Mouse (Mus musculus): ENCODE data around the gene Chst11.

The Chst11 gene

GRCm38 (mm10) chr10:83080930-83081329 lies 95.6 kb downstream of the Chst11 start:
- no peak for DNase-seq

GRCm38 (mm10) chr10:83083946-83084345 lies 98.6 kb downstream of the Chst11 start:
- peak; percentile 51 for DNase-seq

DNA sequence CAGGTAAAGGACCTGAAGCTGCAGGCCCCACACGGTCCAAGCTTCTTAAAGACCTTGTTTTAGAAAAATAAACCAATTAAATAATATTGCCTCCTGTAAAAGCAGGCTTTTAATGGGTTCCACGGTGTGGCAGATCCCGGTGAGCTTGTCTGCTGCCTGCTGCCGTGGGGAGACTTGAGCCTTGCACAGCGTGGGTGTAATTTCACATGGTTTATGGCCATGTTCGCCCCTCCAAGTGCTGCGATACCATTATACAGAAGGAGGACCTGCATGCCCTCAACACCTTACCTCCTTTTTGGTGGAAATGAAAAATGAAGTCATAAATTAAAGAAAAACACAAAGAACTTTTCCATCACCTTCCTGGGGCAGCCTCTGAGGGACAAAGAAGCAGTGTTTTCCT lies 103.0 kb downstream of the Chst11 start:
- no peak for DNase-seq

DNA sequence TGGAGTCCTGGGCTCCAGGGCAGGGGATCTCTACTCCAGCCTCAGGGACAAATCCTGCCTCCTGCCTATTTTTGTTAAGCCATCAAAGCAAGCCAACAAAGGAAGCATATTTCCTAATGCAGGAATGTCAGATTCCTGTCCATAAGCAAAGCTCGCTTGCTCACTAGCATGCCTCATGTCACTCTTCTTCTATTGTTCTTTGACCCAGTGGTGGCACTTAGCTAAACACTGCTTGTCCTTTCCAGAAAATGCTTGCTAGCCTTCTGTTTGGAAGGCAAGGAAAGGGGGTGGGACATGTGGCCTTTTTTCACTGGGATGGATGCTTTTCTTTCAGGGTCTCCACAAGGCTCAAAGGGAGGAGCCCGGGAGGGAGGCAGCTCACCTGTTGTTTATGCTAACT lies 103.5 kb downstream of the Chst11 start:
- no peak for DNase-seq

GRCm38 (mm10) chr10:83090185-83090584 lies 104.9 kb downstream of the Chst11 start:
- DNase-seq, result no peak

GRCm38 (mm10) chr10:83093705-83094104 lies 108.4 kb downstream of the Chst11 start:
- DNase-seq, result no peak

DNA sequence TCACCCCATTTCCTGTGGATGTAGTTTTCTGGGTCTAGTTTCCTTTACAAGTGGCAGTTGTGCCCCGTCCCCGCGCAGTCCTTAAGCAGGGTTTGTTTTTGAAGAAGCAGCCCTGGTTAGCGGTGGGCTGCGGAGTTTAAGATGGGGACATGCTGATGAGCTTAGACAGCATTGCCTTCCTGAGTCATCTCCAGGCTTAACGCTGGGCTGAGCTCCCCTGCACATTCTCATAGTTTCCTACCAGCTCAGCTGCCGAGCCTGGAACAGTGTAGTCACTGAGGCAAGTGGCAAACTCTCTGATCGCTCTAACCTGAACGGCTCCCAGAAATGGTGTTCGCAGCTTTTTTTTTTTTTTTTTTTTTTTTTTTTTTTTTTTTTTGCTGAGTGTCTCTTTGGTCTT lies 109.0 kb downstream of the Chst11 start:
- no peak for DNase-seq

DNA sequence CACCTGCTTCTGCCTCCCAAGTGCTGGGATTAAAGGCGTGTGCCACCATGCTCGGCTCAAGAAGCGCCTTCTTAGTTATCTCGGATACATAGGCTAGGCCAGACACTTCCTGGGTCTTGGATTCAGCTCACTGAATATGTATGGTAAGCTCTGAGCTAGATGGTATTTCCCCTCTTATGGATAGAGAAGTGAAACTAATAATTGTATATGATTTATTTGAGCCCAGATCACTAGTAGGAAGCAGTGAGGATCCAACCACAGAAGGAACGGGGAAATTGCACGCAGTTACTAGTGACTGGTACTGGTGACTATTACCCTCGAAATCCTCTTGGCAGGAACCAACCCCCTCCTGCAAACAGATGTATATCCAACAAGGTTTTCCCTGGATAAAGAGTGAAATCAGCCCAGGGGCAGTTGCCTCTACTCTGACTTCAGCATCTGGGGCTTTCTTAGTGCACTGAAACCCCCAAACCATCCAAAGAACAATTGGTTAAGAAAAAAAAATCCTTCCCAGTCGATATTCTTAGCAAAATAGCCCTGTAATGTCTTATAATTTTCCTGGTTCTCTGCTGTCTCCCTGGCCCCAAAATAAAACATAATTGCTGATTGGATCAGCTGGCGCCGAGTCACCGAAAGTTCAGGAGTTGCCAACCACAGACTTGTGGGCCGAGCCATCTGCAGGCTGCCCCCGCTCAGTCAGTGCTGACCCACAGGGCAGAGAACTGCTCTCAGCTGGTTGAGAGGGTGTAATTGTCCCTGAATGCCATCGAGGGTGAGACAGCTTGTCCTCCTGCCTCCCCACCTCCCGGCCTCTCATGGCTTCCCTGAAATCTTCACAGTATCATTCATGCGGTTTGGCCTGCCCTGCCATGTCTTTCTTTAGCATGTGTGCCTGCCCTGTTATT lies 109.8 kb downstream of the Chst11 start:
- DNase-seq, result no peak

DNA sequence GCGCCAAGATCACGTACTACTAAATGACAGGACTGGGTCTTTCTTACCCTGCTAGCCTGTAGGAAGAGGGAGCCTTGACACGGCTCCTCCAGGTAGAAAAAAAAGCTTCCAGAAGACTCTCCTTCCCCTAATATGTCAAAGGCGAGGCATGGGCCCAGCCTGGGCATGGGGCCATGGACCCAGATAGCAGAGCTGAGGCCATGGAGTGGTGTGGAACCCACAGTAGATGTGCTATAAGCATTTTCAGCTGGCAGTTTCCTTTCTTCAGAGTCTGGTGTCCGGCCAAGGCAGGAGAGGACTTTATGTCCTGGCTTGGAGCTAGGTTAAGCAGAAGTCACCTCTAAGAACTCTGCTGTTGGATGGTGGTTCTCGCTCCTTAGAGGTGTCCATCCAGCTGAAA lies 111.0 kb downstream of the Chst11 start:
- no peak for DNase-seq

DNA sequence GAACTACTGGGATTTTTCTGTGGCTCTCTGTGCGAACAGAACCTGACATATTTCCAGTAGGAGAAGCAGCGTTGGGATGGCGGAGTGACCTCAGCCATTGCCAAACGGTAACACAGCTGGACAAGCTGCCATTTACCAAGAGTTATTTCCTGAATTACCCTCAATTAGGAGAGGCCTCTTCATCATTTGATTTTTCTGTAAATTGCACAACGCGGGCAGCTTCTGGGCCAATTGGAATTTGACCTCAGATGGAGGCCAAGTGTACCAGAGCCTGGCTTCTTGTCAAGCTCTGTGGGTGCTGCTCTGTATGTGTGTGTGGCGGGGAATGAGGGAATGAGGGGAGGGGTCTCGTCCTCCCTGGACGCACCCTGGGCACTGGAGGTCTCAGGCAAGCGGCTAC lies 113.6 kb downstream of the Chst11 start:
- DNase-seq, result no peak

GRCm38 (mm10) chr10:83099669-83100068 lies 114.4 kb downstream of the Chst11 start:
- no peak for DNase-seq

- no peak for DNase-seq
These were observed 115.6 kb downstream of the Chst11 start for GRCm38 (mm10) chr10:83100890-83101289.

DNA sequence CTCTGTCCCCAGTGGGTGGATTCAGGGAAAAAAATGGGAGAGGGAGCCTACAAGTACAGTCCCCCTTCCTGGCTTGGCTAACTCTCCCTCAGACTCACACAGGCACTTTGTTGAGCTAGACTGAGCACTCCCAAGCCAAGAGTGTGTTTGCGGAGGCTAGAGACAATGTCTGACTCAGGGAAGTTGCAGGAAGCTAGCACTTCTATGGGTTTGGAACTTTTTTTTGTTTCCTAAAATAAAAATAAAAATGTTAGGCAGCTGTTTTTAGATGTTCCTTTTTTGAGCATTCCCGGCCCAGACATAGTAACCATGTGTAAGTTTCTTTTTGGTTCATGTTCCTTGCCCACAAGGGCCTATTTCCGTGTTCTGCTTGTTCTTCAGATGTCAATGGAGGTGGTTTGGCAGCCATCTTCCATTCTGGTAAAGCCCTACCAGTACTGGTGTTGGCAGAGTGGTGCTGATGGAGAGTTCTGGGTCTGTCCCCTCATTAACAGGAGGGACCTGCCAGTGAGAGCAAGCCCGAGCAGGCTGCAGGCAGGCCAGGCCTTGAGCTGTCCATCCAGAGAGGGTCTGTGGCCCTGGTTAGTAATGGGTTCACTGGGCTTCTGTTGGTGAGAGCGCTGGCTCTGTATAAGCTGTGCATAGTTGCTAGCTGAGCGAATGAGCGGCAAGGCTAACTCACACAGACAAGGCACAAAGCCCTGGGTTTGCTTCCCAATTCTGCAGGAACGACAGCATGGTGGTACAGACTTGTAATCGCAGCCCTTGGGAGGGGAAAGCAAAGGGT lies 116.3 kb downstream of the Chst11 start:
- no peak for DNase-seq

DNA sequence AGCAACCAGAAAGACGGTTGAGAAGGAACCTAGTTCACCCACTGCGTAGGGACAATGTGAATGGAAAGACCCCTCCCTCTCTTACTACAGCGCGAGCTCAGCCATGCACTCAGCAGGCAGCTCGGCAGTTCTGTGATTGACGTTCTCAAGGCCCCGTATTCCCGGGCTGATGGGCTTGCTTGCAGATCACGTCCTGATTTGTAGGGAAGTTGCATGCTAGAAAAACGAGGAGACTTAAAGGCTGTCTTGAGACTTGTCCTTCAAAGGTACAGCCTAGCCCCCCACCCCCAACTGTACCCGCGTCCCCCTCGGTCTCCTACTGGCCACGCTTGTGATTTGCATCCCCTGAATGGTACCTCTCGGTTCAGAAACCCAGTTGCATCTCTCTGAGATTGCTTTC lies 117.4 kb downstream of the Chst11 start:
- DNase-seq, result peak; percentile 48

DNA sequence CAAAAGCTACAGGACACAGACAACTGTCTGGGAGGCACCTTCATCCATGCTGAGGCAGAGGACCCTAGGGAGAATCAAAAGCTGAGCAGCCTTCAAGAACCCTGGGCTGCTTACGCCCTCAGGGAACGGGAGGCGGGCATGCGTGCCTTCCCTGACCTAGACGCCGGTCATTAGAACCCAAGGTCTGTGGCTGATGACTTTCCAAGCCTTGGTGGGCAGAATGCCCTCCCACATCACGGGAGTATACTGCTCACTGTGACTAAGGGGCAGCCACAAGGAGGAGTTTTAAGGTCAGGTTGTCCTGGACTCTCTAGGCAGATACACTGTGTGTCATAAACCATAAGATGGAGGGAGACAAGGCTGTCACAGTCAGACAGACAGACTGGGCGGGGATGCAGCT lies 118.9 kb downstream of the Chst11 start:
- DNase-seq, result no peak

DNA sequence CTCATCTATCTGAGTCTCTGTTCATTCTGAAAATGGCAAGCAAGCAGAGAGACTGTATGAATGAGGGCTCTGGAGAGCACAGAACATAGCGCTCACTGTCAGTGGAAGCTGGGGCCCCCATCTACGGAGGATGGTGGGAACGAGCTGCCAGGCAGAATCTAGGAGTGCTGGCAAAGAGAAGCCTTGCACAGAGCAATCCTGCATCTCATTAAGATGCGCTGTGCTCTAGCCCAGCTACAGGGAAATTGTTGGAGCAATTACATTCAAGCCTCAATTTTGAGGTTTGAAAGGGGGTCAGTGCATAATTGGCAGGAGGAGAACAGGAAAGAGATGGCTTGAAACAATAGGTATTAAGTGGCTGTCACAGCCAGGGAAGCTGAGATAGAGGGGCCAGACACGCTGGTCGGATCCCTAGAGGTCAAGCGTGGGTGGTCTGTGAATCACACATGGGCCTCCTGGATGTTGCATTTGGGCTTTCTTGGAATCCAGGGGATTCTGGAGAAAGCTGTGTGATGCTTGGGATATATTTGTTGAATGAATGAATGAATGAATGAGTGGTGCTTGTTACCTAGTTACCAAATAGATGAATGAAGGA lies 121.0 kb downstream of the Chst11 start:
- no peak for DNase-seq

DNA sequence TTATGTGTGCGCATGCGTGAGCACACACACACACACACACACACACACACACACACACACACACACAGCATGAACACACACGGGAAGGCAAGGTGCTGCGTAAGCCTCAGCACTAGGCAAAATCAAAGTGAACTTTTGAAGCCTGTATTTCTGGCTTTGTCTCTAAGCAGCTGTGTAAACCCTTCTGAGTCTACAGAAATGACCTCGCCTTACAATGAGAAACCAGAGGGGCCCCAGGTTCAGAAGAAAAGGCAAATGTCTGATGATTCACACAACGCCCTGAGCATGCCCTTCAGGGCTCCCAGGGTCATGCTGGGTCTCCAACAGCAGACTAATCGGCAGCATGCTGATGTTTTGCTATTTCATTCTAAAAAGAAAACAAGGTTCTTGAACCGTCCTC lies 122.1 kb downstream of the Chst11 start:
- peak; percentile 47 for DNase-seq

DNA sequence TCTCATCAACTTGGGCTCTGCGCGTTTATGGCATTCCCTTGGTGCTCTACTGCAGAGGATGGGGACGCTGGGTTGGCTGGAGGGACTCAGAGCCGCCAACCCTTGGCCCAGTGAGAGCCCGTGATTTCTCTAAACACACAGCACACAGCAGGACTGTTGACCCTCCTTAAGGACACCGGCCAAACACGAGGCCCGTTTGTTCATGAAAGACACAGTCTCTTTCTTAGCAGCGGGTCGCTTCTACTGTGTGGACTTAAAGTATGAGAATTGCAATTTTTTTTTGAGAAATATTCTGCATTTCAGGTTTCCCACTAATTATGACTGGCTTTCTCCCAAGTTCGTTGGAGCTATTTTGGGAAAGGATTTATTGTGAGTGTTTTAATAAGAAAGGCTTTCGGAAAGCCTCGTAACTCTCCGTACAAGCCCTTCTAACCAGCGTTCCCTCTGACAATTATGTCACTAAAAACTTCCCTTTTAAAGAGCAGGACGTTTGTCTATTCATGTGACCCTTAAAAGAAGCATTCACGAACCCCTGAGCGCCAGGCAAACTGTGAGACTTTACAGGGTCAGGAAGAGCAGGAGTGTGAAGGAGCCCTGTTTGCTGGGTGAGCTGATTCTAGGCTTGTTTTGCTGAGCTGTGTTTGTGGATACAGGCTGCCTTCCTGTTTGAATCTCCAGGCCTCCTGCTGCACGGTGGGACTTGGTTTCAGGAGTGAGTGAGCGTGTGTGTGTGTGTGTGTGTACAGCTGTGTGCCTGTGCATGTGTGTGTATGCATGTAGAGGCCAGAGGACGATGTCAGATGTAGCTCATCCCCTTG lies 122.8 kb downstream of the Chst11 start:
- DNase-seq, result peak; percentile 52

DNA sequence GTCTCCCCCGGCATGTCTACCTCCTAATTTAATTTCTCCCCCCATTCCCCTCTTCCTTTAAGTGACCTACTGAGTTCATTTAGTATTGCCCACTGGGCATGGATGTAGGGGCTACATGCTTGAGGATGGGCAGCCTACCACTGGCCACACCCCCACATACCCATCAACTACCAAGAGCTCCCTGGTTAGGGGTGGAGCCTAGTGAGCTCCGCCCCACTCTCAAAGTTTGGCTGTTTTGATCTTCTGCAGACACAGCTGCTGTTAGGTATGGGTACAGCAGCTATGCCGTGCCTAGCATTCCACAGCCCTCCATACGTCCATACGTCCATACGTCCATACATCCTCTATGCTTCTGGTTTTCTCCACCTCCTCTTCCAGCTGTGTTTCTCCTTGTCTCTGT lies 123.6 kb downstream of the Chst11 start:
- no peak for DNase-seq

GRCm38 (mm10) chr10:83111046-83111445 lies 125.7 kb downstream of the Chst11 start:
- no peak for DNase-seq

GRCm38 (mm10) chr10:83112345-83112744 lies 127.0 kb downstream of the Chst11 start:
- DNase-seq, result no peak

DNA sequence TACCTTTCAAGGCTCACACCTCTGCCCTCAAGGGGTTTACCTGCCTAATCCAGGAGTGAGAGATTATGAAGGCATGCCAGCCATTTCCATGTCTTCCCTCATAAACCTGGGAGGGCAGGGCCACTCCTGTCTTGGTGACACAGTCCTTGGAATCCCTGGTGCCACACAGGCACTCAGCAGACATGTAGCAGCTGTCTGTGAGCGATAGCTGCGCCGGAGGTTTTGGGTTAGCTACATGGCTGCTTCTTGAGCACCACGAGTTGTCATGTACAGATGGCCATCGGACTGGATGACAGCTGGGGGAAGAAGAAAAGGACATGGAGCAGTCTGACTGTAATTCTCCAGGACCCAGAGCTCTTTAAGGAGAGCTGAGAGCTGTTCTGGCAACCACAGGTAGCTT lies 129.3 kb downstream of the Chst11 start:
- no peak for DNase-seq

DNA sequence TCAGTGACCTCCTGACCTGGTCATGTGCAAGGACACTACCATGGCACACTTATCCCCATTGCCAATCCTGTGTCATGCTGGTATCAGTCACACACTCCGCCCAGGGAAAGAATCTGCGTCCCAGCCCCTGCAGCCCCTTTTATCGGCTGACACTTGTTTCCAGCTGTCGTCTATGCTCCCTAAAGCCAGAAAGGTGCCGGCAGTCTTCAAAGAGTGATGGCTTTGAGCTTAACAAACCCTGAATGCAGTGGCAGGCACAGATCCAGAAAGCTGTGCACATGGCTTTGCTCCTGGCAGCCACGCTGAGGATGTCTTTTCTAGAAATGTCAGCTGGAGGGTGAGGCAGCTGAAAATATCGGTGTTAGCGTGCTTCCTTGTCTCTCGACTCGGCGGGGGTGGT lies 131.6 kb downstream of the Chst11 start:
- no peak for DNase-seq

Measured in embryo, embryonic 11 days (tissue).